8 mouse cellular contexts compared by ENCODE assay signal in genomic region chr1:34841709-34842388, GRCm38 (mm10). TPM values are rescaled to one million over a fixed set of nuclear protein-coding genes. Genes with fewer than 3 reads are reported as not detected.
DNase-seq lines count a peak whose midpoint lies in the region; ATAC-seq and TF ChIP-seq lines count a peak whose summit lies in the region.

No protein-coding gene starts in this region.

- no peaks in the 10 kb centered on the region for H3K9me3 ChIP-seq in ES-E14 (ENCODE audit: control insufficient read depth, insufficient read depth, low read depth, low read length)
- H3K9me3 ChIP-seq in forebrain, embryonic 16.5 days (ENCODE audit: control insufficient read depth, low read length) = no peaks in the 10 kb centered on the region

- ATAC-seq in forebrain, embryonic 16.5 days = no peak
- ATAC-seq in inflammation-experienced regulatory T-cells, adult 6 months = no peak

- in situ Hi-C loops in ES-E14 (cut with MboI; ENCODE audit: low sequenced_read_pairs in 2 of 2, unreplicated experiment in 2 of 2) = no loop called here

- H3K9ac ChIP-seq in ES-E14 (ENCODE audit: insufficient read depth, low read depth, low read length, poor library complexity, severe bottlenecking) = peak overlapping the region; percentile 95
- H3K9ac ChIP-seq in forebrain, embryonic 16.5 days (replicated peaks; ENCODE audit: low read depth, low read length) = peak overlapping the region; percentile 93

- no peak for TF ChIP-seq CTCF in gastrocnemius, adult 2 months (IDR thresholded peaks at IDR 0.05)

- peak overlapping the region; percentile 95 for H3K4me3 ChIP-seq in gastrocnemius, adult 2 months
- H3K4me3 ChIP-seq in ES-E14 (ENCODE audit: insufficient read depth in 1 of 2, low read depth in 1 of 2, low read length in 2 of 2, poor library complexity in 1 of 2, severe bottlenecking in 1 of 2) = peak overlapping the region; percentile 85 to 91
- peak overlapping the region; percentile 91 for H3K4me3 ChIP-seq in forebrain, embryonic 16.5 days (replicated peaks; ENCODE audit: low read length)

- peak overlapping the region; percentile 94 for H3K27ac ChIP-seq in gastrocnemius, adult 2 months
- no peak overlapping the region for H3K27ac ChIP-seq in ES-E14 (ENCODE audit: insufficient read depth, low read depth, low read length, poor library complexity, severe bottlenecking)
- H3K27ac ChIP-seq in forebrain, embryonic 16.5 days (ENCODE audit: low read length) = peak overlapping the region; percentile 98

- intact Hi-C loops in gastrocnemius, adult 2 months (cut with DNase I) = loop anchor here (5.0 to 10.0 kb wide), 2 partner anchors 40 to 407 kb away; partner anchors contain the start of genes Ccdc115 and Imp4

- no peaks in the 10 kb centered on the region for H3K27me3 ChIP-seq in forebrain, embryonic 16.5 days (replicated peaks; ENCODE audit: control insufficient read depth, insufficient read depth, low read length)

- peak overlapping the region; percentile 93 for H3K4me2 ChIP-seq in forebrain, embryonic 16.5 days (ENCODE audit: low read length)

- 1% methylated on average over 12 of the region's 12 CpGs for WGBS in forebrain, embryonic 16.5 days

- H3K4me1 ChIP-seq in ES-E14 (ENCODE audit: control insufficient read depth in 2 of 2, insufficient read depth in 2 of 2, low read length in 2 of 2, poor library complexity in 1 of 2) = peaks cover 10 to 17% of the 10 kb centered on the region in 2 experiments; a peak in 3 of 4 replicates
- H3K4me1 ChIP-seq in forebrain, embryonic 16.5 days (replicated peaks; ENCODE audit: control insufficient read depth, insufficient read depth, low read length) = peaks cover 31% of the 10 kb centered on the region

- no peak for DNase-seq in gastrocnemius, adult 2 months
- DNase-seq in gastrocnemius, postnatal 4 days (ENCODE audit: low spot score in 2 of 2) = no peak
- DNase-seq in ES-E14 (ENCODE audit: low read depth, low spot score) = no peak
- peak; percentile 17 for DNase-seq in mesoderm, embryonic 11.5 days (ENCODE audit: low read depth, low spot score)
- DNase-seq in gastrocnemius, postnatal 25 days = no peak
- DNase-seq in cerebellum, adult 9-10 months = no peak

- H3K36me3 ChIP-seq in ES-E14 (ENCODE audit: control insufficient read depth, insufficient read depth, low read length, poor library complexity, severe bottlenecking) = peaks cover 5% of the 10 kb centered on the region; the same call in 1 of the 2 replicates
- no peaks in the 10 kb centered on the region for H3K36me3 ChIP-seq in forebrain, embryonic 16.5 days (ENCODE audit: control insufficient read depth, insufficient read depth)

TF ChIP-seq in ES-E14, 5 proteins besides CTCF, POLR2A, EP300 and RAD21:
- TF ChIP-seq HCFC1 (IDR thresholded peaks at IDR 0.05; ENCODE audit: borderline replicate concordance, insufficient read depth, low read length) (no peak), ZNF384 (IDR thresholded peaks at IDR 0.05; ENCODE audit: low read depth, low read length) (0 out of 2 replicates have a peak, but pooled peaks have one; percentile 18), CHD2 (IDR thresholded peaks at IDR 0.05; ENCODE audit: low read depth, low read length) (no peak)

RNA-seq across cellular contexts. Expression of gene Fam168b, which starts 1.0 kb away (rescaled TPM):
- total RNA-seq in gastrocnemius, adult 2 months (2021) = 10 to 100 TPM; 28.6 to 35.0 TPM
- total RNA-seq in gastrocnemius, postnatal 4 days (2021) = 10 to 100 TPM; 76.4 to 78.6 TPM
- 28.2 and 36.1 TPM in 2 replicates for total RNA-seq in ES-E14 (2012; rRNA removed)
- polyA plus RNA-seq in forebrain, embryonic 16.5 days (2015; fragmentation: Nextera tagmentation; extraction: Ambion mirVana) = 161 and 186 TPM in 2 replicates
- total RNA-seq in gastrocnemius, postnatal 25 days (2021) = 10 to 100 TPM; 26.3 to 27.2 TPM
- 10 to 100 TPM; 15.0 to 27.8 (median 19.4) TPM for polyA plus RNA-seq in inflammation-experienced regulatory T-cells, adult 6 months (2017; shearing (Covaris generic))

RNA-seq across cellular contexts. Expression of gene Plekhb2, which starts 7.9 kb away (rescaled TPM):
- 10 to 100 TPM; 53.4 to 58.3 TPM for total RNA-seq in gastrocnemius, adult 2 months (2021)
- 10 to 100 TPM; 12.7 to 15.3 TPM for total RNA-seq in gastrocnemius, postnatal 4 days (2021)
- 10.3 and 13.0 TPM in 2 replicates for total RNA-seq in ES-E14 (2012; rRNA removed)
- 73.9 and 86.4 TPM in 2 replicates for polyA plus RNA-seq in forebrain, embryonic 16.5 days (2015; fragmentation: Nextera tagmentation; extraction: Ambion mirVana)
- 10 to 100 TPM; 37.8 to 39.2 TPM for total RNA-seq in gastrocnemius, postnatal 25 days (2021)
- polyA plus RNA-seq in inflammation-experienced regulatory T-cells, adult 6 months (2017; shearing (Covaris generic)) = 100 to 1,000 TPM; 107 to 209 (median 120) TPM
